Mouse (Mus musculus) intestine, postnatal 0 days (tissue): ENCODE data around the gene Col4a1. TPM values are rescaled to one million over a fixed set of nuclear protein-coding genes. Genes with fewer than 3 reads are reported as not detected.

Experiments
- ATAC-seq: fragments of 200-750 bp; cut with Nextera tagmentation; 2 replicates; pipeline ENCODE4 v1.8.0; 2017; ENCODE audit warnings: mild to moderate bottlenecking, moderate TSS enrichment, moderate library complexity
- H3K27ac ChIP-seq: fragments of 300-500 bp; sonication (generic); 2 replicates; pipeline ENCODE4 v1.5.1; 2014; ENCODE audit warnings: mild to moderate bottlenecking, low read depth, low read length, moderate library complexity
- H3K27me3 ChIP-seq: fragments of 300-500 bp; sonication (generic); replicated peaks from 2 replicates; pipeline ENCODE4 v1.6.1; 2014; ENCODE audit warnings: low read length, mixed read lengths; ENCODE audit not compliant: control insufficient read depth, insufficient read depth
- H3K36me3 ChIP-seq: fragments of 300-500 bp; sonication (generic); 2 replicates; pipeline ENCODE4 v1.6.1; 2014; ENCODE audit warnings: mild to moderate bottlenecking, moderate library complexity; ENCODE audit not compliant: control insufficient read depth, insufficient read depth
- H3K4me1 ChIP-seq: fragments of 300-500 bp; sonication (generic); replicated peaks from 2 replicates; pipeline ENCODE4 v1.6.1; 2014; ENCODE audit warnings: antibody characterized with exemption, low read length, mixed read lengths; ENCODE audit not compliant: control insufficient read depth, insufficient read depth
- H3K4me2 ChIP-seq: fragments of 300-500 bp; sonication (generic); replicated peaks from 2 replicates; pipeline ENCODE4 v1.6.1; 2014; ENCODE audit warnings: low read depth, mild to moderate bottlenecking, moderate library complexity
- H3K4me3 ChIP-seq: fragments of 300-500 bp; sonication (generic); 2 replicates; pipeline ENCODE4 v1.5.1; 2014; ENCODE audit warnings: low read depth, low read length
- H3K9ac ChIP-seq: fragments of 300-500 bp; sonication (generic); 2 replicates; pipeline ENCODE4 v1.6.1; 2014; ENCODE audit warnings: mild to moderate bottlenecking, low read depth, low read length
- H3K9me3 ChIP-seq: fragments of 300-500 bp; sonication (generic); 2 replicates; pipeline ENCODE4 v1.6.1; 2016; ENCODE audit warnings: mixed run types; ENCODE audit not compliant: control insufficient read depth
- CTCF ChIP-seq: sonication (generic); IDR thresholded peaks from 2 replicates; pipeline ENCODE4 v1.5.1; 2016; ENCODE audit warnings: low read depth, mild to moderate bottlenecking, control low read depth, antibody characterized with exemption, moderate library complexity
- WGBS: fragments of 180-500 bp; shearing (Covaris S2); extraction: QIAGEN DNeasy Blood & Tissue Kit; methylation state at CpG from one replicate; pipeline ENCODE4 v1.1.7; 2014; 5-methylcytosine and 5-hydroxymethylcytosine counted together
- polyA plus RNA-seq: library from polyadenylated mRNA; unstranded; fragments of >200 nt; fragmentation: Nextera tagmentation; extraction: Ambion mirVana; gene quantifications from 2 replicates; pipeline ENCODE4 v1.2.1, GENCODE M21; 2015

The Col4a1 gene
- polyA plus RNA-seq, 1 experiment from 2014 or later = 84.5 TPM

- Histone ChIP-seq H3K4me2 (no peak overlapping the region), H3K36me3 (no peaks in the 10 kb centered on the region), H3K27ac (no peak overlapping the region), H3K9ac (no peak overlapping the region), H3K4me1 (no peaks in the 10 kb centered on the region), H3K27me3 (no peaks in the 10 kb centered on the region), H3K9me3 (no peaks in the 10 kb centered on the region), H3K4me3 (no peak overlapping the region)
- no peak for ATAC-seq
- WGBS = 92% methylated on average over 8 of the region's 8 CpGs
- peak; percentile 44 for TF ChIP-seq CTCF
Observed at GRCm38 (mm10) chr8:11354800-11355451, 42.3 kb upstream of the Col4a1 start.

- no peak overlapping the region for H3K4me2 ChIP-seq
- H3K4me1 ChIP-seq = no peaks in the 10 kb centered on the region
- H3K9ac ChIP-seq = no peak overlapping the region
- H3K36me3 ChIP-seq = no peaks in the 10 kb centered on the region
- H3K27ac ChIP-seq = no peak overlapping the region
- H3K27me3 ChIP-seq = no peaks in the 10 kb centered on the region
- no peaks in the 10 kb centered on the region for H3K9me3 ChIP-seq
- TF ChIP-seq CTCF = no peak
- no peak for ATAC-seq
- WGBS = 69% methylated on average over 11 of the region's 11 CpGs
- no peak overlapping the region for H3K4me3 ChIP-seq
Observed at GRCm38 (mm10) chr8:11352514-11352913, 39.9 kb upstream of the Col4a1 start.

GRCm38 (mm10) chr8:11351355-11351754, 38.7 kb upstream of the Col4a1 start:
- H3K36me3 ChIP-seq = no peaks in the 10 kb centered on the region; the same call in 1 of the 2 replicates
- no peak overlapping the region for H3K4me3 ChIP-seq
- no peak overlapping the region for H3K27ac ChIP-seq
- H3K9me3 ChIP-seq = no peaks in the 10 kb centered on the region
- no peaks in the 10 kb centered on the region for H3K27me3 ChIP-seq
- 85% methylated on average over 6 of the region's 6 CpGs for WGBS
- no peaks in the 10 kb centered on the region for H3K4me1 ChIP-seq
- no peak overlapping the region for H3K4me2 ChIP-seq
- TF ChIP-seq CTCF = no peak
- H3K9ac ChIP-seq = no peak overlapping the region
- ATAC-seq = no peak

GRCm38 (mm10) chr8:11348622-11349021, 36.0 kb upstream of the Col4a1 start:
- no peak for TF ChIP-seq CTCF
- Histone ChIP-seq H3K36me3 (no peaks in the 10 kb centered on the region; the same call in 1 of the 2 replicates), H3K9ac (no peak overlapping the region), H3K27me3 (no peaks in the 10 kb centered on the region), H3K4me2 (no peak overlapping the region), H3K4me1 (no peaks in the 10 kb centered on the region), H3K27ac (no peak overlapping the region), H3K4me3 (no peak overlapping the region), H3K9me3 (no peaks in the 10 kb centered on the region)
- no peak for ATAC-seq
- 83% methylated on average over 11 of the region's 11 CpGs for WGBS

- no peak for ATAC-seq
- H3K4me2 ChIP-seq = no peak overlapping the region
- H3K36me3 ChIP-seq = no peaks in the 10 kb centered on the region; the same call in 1 of the 2 replicates
- 75% methylated on average over 9 of the region's 9 CpGs for WGBS
- no peaks in the 10 kb centered on the region for H3K4me1 ChIP-seq
- H3K9ac ChIP-seq = no peak overlapping the region
- H3K27me3 ChIP-seq = no peaks in the 10 kb centered on the region
- H3K27ac ChIP-seq = no peak overlapping the region
- H3K9me3 ChIP-seq = no peaks in the 10 kb centered on the region
- no peak overlapping the region for H3K4me3 ChIP-seq
- no peak for TF ChIP-seq CTCF
Observed at GRCm38 (mm10) chr8:11347699-11348098, 35.1 kb upstream of the Col4a1 start.

GRCm38 (mm10) chr8:11346225-11346624, 33.6 kb upstream of the Col4a1 start:
- ATAC-seq = no peak; the same call in 1 of the 2 replicates
- no peak overlapping the region for H3K4me2 ChIP-seq

More at GRCm38 (mm10) chr8:11346225-11346624, 33.6 kb upstream of the Col4a1 start:
- no peaks in the 10 kb centered on the region for H3K4me1 ChIP-seq
- no peak overlapping the region for H3K27ac ChIP-seq
- no peak overlapping the region for H3K9ac ChIP-seq
- TF ChIP-seq CTCF = no peak
- no peaks in the 10 kb centered on the region; the same call in 1 of the 2 replicates for H3K36me3 ChIP-seq
- no peaks in the 10 kb centered on the region for H3K9me3 ChIP-seq
- WGBS = 57% methylated on average over 10 of the region's 10 CpGs
- no peak overlapping the region for H3K4me3 ChIP-seq
- H3K27me3 ChIP-seq = no peaks in the 10 kb centered on the region
